Mouse (Mus musculus): ENCODE results near the gene Grid2. TPM values are rescaled to one million over a fixed set of nuclear protein-coding genes. Genes with fewer than 3 reads are reported as not detected.
"Not testable (repeated sequence)": the region's sequence is repeated elsewhere in the genome, so short reads cannot be mapped to it uniquely, and the experiment has no call there.

Gene Grid2
- total RNA-seq, 1 experiment from 2014 or later = not detected

GRCm38 (mm10) chr6:63532901-63533300, 277.2 kb downstream of the Grid2 start:
- no peak for ATAC-seq (replicated peaks in 1 of 2; ENCODE audit: insufficient read depth in 1 of 2, low FRiP score in 2 of 2, low TSS enrichment in 1 of 2, low read depth in 1 of 2, poor library complexity in 2 of 2, severe bottlenecking in 2 of 2)

- no peak for ATAC-seq (replicated peaks in 1 of 2; ENCODE audit: insufficient read depth in 1 of 2, low FRiP score in 2 of 2, low TSS enrichment in 1 of 2, low read depth in 1 of 2, poor library complexity in 2 of 2, severe bottlenecking in 2 of 2)
Measured at GRCm38 (mm10) chr6:63547741-63548140, 292.1 kb downstream of the Grid2 start.

GRCm38 (mm10) chr6:63568741-63569140, 313.1 kb downstream of the Grid2 start:
- not testable (repeated sequence) for ATAC-seq (replicated peaks in 1 of 2; ENCODE audit: insufficient read depth in 1 of 2, low FRiP score in 2 of 2, low TSS enrichment in 1 of 2, low read depth in 1 of 2, poor library complexity in 2 of 2, severe bottlenecking in 2 of 2)

- no peak for ATAC-seq (replicated peaks in 1 of 2; ENCODE audit: insufficient read depth in 1 of 2, low FRiP score in 2 of 2, low TSS enrichment in 1 of 2, low read depth in 1 of 2, poor library complexity in 2 of 2, severe bottlenecking in 2 of 2)
Measured at GRCm38 (mm10) chr6:63590681-63591080, 335.0 kb downstream of the Grid2 start.

GRCm38 (mm10) chr6:63609570-63609969, 353.9 kb downstream of the Grid2 start:
- ATAC-seq (replicated peaks in 1 of 2; ENCODE audit: insufficient read depth in 1 of 2, low FRiP score in 2 of 2, low TSS enrichment in 1 of 2, low read depth in 1 of 2, poor library complexity in 2 of 2, severe bottlenecking in 2 of 2) = no peak

- no peak for ATAC-seq (replicated peaks in 1 of 2; ENCODE audit: insufficient read depth in 1 of 2, low FRiP score in 2 of 2, low TSS enrichment in 1 of 2, low read depth in 1 of 2, poor library complexity in 2 of 2, severe bottlenecking in 2 of 2)
Measured at GRCm38 (mm10) chr6:63635970-63636369, 380.3 kb downstream of the Grid2 start.

GRCm38 (mm10) chr6:63659423-63659822, 403.7 kb downstream of the Grid2 start:
- ATAC-seq (replicated peaks in 1 of 2; ENCODE audit: insufficient read depth in 1 of 2, low FRiP score in 2 of 2, low TSS enrichment in 1 of 2, low read depth in 1 of 2, poor library complexity in 2 of 2, severe bottlenecking in 2 of 2) = no peak

- ATAC-seq (replicated peaks in 1 of 2; ENCODE audit: insufficient read depth in 1 of 2, low FRiP score in 2 of 2, low TSS enrichment in 1 of 2, low read depth in 1 of 2, poor library complexity in 2 of 2, severe bottlenecking in 2 of 2) = no peak
Measured at GRCm38 (mm10) chr6:63685689-63686088, 430.0 kb downstream of the Grid2 start.

GRCm38 (mm10) chr6:63701684-63702083, 446.0 kb downstream of the Grid2 start:
- ATAC-seq (replicated peaks in 1 of 2; ENCODE audit: insufficient read depth in 1 of 2, low FRiP score in 2 of 2, low TSS enrichment in 1 of 2, low read depth in 1 of 2, poor library complexity in 2 of 2, severe bottlenecking in 2 of 2) = no peak

GRCm38 (mm10) chr6:63733740-63734139, 478.1 kb downstream of the Grid2 start:
- ATAC-seq (replicated peaks in 1 of 2; ENCODE audit: insufficient read depth in 1 of 2, low FRiP score in 2 of 2, low TSS enrichment in 1 of 2, low read depth in 1 of 2, poor library complexity in 2 of 2, severe bottlenecking in 2 of 2) = no peak

GRCm38 (mm10) chr6:63762535-63762934, 506.9 kb downstream of the Grid2 start:
- ATAC-seq (replicated peaks in 1 of 2; ENCODE audit: insufficient read depth in 1 of 2, low FRiP score in 2 of 2, low TSS enrichment in 1 of 2, low read depth in 1 of 2, poor library complexity in 2 of 2, severe bottlenecking in 2 of 2) = no peak

GRCm38 (mm10) chr6:63794679-63795078, 539.0 kb downstream of the Grid2 start:
- ATAC-seq (replicated peaks in 1 of 2; ENCODE audit: insufficient read depth in 1 of 2, low FRiP score in 2 of 2, low TSS enrichment in 1 of 2, low read depth in 1 of 2, poor library complexity in 2 of 2, severe bottlenecking in 2 of 2) = no peak

- ATAC-seq (replicated peaks in 1 of 2; ENCODE audit: insufficient read depth in 1 of 2, low FRiP score in 2 of 2, low TSS enrichment in 1 of 2, low read depth in 1 of 2, poor library complexity in 2 of 2, severe bottlenecking in 2 of 2) = no peak
Measured at GRCm38 (mm10) chr6:63820236-63820635, 564.6 kb downstream of the Grid2 start.

- ATAC-seq (replicated peaks in 1 of 2; ENCODE audit: insufficient read depth in 1 of 2, low FRiP score in 2 of 2, low TSS enrichment in 1 of 2, low read depth in 1 of 2, poor library complexity in 2 of 2, severe bottlenecking in 2 of 2) = no peak
Measured at GRCm38 (mm10) chr6:63862628-63863027, 607.0 kb downstream of the Grid2 start.

- no peak for ATAC-seq (replicated peaks in 1 of 2; ENCODE audit: insufficient read depth in 1 of 2, low FRiP score in 2 of 2, low TSS enrichment in 1 of 2, low read depth in 1 of 2, poor library complexity in 2 of 2, severe bottlenecking in 2 of 2)
Measured at GRCm38 (mm10) chr6:63877088-63877764, 621.5 kb downstream of the Grid2 start.

GRCm38 (mm10) chr6:63877765-63878345, 622.2 kb downstream of the Grid2 start:
- no peak for ATAC-seq (replicated peaks in 1 of 2; ENCODE audit: insufficient read depth in 1 of 2, low FRiP score in 2 of 2, low TSS enrichment in 1 of 2, low read depth in 1 of 2, poor library complexity in 2 of 2, severe bottlenecking in 2 of 2)

- ATAC-seq (replicated peaks in 1 of 2; ENCODE audit: insufficient read depth in 1 of 2, low FRiP score in 2 of 2, low TSS enrichment in 1 of 2, low read depth in 1 of 2, poor library complexity in 2 of 2, severe bottlenecking in 2 of 2) = no peak
Measured at GRCm38 (mm10) chr6:63894714-63895113, 639.0 kb downstream of the Grid2 start.

- ATAC-seq (replicated peaks in 1 of 2; ENCODE audit: insufficient read depth in 1 of 2, low FRiP score in 2 of 2, low TSS enrichment in 1 of 2, low read depth in 1 of 2, poor library complexity in 2 of 2, severe bottlenecking in 2 of 2) = no peak
Measured at GRCm38 (mm10) chr6:63898171-63898570, 642.5 kb downstream of the Grid2 start.

GRCm38 (mm10) chr6:63917035-63917570, 661.4 kb downstream of the Grid2 start:
- ATAC-seq (replicated peaks in 1 of 2; ENCODE audit: insufficient read depth in 1 of 2, low FRiP score in 2 of 2, low TSS enrichment in 1 of 2, low read depth in 1 of 2, poor library complexity in 2 of 2, severe bottlenecking in 2 of 2) = no peak

Measured in hematopoietic stem cell, adult 5-6 weeks (primary cell).